Mouse (Mus musculus) bone marrow, adult 2 months (tissue): ENCODE data around the gene Chst13. TPM values are rescaled to one million over a fixed set of nuclear protein-coding genes. Genes with fewer than 3 reads are reported as not detected.

Experiments
- H3K27ac ChIP-seq: fragments of 200-500 bp; 2 replicates; pipeline ENCODE4 v1.5.1; 2012; ENCODE audit warnings: low read depth, mild to moderate bottlenecking, control low read depth, inconsistent platforms, low read length; ENCODE audit not compliant: control insufficient read depth, poor library complexity, insufficient read depth
- H3K4me1 ChIP-seq: fragments of 200-500 bp; 2 replicates; pipeline ENCODE4 v1.6.1; 2011; ENCODE audit warnings: low read length; ENCODE audit not compliant: control insufficient read depth, insufficient read depth
- H3K4me3 ChIP-seq: fragments of 200-500 bp; replicated peaks from 2 replicates; pipeline ENCODE3; 2011; ENCODE audit warnings: mild to moderate bottlenecking, low read depth, low read length, control low read depth; ENCODE audit not compliant: control insufficient read depth
- CTCF ChIP-seq: fragments of 200-500 bp; IDR thresholded peaks from 2 replicates; pipeline ENCODE4 v1.5.1; 2011; ENCODE audit warnings: low read length, control low read depth; ENCODE audit not compliant: control insufficient read depth, insufficient read depth
- POLR2A ChIP-seq: fragments of 200-500 bp; IDR thresholded peaks from 2 replicates; pipeline ENCODE4 v1.6.1; 2011; ENCODE audit warnings: low read depth, mild to moderate bottlenecking, control low read depth, low read length, borderline replicate concordance; ENCODE audit not compliant: control insufficient read depth
- WGBS: fragments of 180-500 bp; shearing (Covaris S2); methylation state at CpG from one replicate; pipeline ENCODE4 v1.1.7; 2018; 5-methylcytosine and 5-hydroxymethylcytosine counted together
- polyA plus RNA-seq: library from polyadenylated mRNA; stranded (reverse); fragments of >200 nt; gene quantifications from 2 replicates; pipeline ENCODE4 v1.2.4, GENCODE M21; 2011; ENCODE audit warnings: low replicate concordance; ENCODE audit not compliant: missing spikeins, insufficient read depth, insufficient read length

Gene Chst13
- polyA plus RNA-seq, 1 experiment = 2.4 TPM

GRCm38 (mm10) chr6:90329953-90330352, 5.0 kb upstream of the Chst13 start:
- H3K27ac ChIP-seq = no peak overlapping the region
- H3K4me1 ChIP-seq = no peaks in the 10 kb centered on the region
- no peak overlapping the region for H3K4me3 ChIP-seq
- WGBS = 15% methylated on average over 1 of the region's 1 CpGs
- TF ChIP-seq CTCF = no peak
- TF ChIP-seq POLR2A = no peak

GRCm38 (mm10) chr6:90327670-90328069, 2.7 kb upstream of the Chst13 start:
- no peaks in the 10 kb centered on the region; the same call in 1 of the 2 replicates for H3K4me1 ChIP-seq
- 14% methylated on average over 6 of the region's 6 CpGs for WGBS
- H3K4me3 ChIP-seq = no peak overlapping the region
- H3K27ac ChIP-seq = no peak overlapping the region
- TF ChIP-seq POLR2A = no peak
- peak; percentile 17; the same call in 1 of the 2 replicates for TF ChIP-seq CTCF

DNA sequence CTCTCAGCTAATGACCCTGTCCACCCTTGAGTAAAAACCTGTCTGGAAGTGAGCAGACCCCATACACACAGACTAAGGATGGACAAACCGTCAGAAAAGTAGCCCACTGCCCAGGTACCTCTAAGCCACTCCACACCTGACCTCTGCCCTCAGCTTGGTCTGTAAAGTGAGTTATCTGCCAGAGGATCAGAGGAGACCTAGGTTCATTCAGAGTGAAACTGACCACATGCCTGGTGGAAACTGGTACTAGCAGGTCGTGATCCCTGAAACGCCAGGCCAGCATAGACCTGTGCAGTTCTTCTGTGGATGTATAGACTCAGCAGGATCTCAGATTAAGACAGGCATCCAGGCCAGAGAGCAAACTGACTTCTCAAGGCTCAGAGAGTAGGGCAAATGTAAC, 522 bp downstream of the Chst13 start:
- WGBS = 55% methylated on average over 3 of the region's 3 CpGs
- TF ChIP-seq CTCF (no peak), POLR2A (no peak)
- peaks cover 2% of the 10 kb centered on the region; the same call in 1 of the 2 replicates for H3K4me1 ChIP-seq
- H3K4me3 ChIP-seq = peak overlapping the region; percentile 55
- H3K27ac ChIP-seq = no peak overlapping the region

- 63% methylated on average over 3 of the region's 3 CpGs for WGBS
- peak overlapping the region; percentile 55 for H3K4me3 ChIP-seq
- TF ChIP-seq CTCF (no peak), POLR2A (no peak)
- H3K4me1 ChIP-seq = peaks cover 2% of the 10 kb centered on the region; the same call in 1 of the 2 replicates
- no peak overlapping the region for H3K27ac ChIP-seq
Measured at GRCm38 (mm10) chr6:90324026-90324425, 959 bp downstream of the Chst13 start.

GRCm38 (mm10) chr6:90321811-90322210, 3.2 kb downstream of the Chst13 start:
- no peak for TF ChIP-seq POLR2A
- no peak for TF ChIP-seq CTCF
- 16% methylated on average over 4 of the region's 4 CpGs for WGBS
- peak overlapping the region; percentile 49 for H3K4me3 ChIP-seq
- peak overlapping the region; percentile 88 for H3K27ac ChIP-seq
- peaks cover 2% of the 10 kb centered on the region; the same call in 1 of the 2 replicates for H3K4me1 ChIP-seq

DNA sequence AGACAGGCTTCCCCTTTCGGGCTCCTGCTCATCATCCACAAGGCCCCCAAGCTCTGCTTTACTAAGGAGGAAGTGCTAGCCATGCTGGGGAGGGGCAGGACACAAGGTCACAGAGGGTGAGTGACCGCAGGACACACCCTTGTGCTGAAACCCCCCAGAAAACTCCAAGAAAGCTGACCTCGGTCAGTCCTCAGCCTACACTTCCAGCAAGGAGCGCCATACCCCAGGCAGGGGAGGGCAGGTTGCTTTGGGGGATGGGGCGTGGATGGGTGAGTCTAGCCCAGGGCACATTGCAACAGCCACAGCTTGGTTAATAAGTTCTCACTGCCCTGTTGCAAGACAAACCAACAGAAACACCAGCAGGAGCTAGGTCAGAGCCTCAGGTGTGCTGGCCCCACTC, 4.6 kb downstream of the Chst13 start:
- H3K4me3 ChIP-seq = no peak overlapping the region
- H3K27ac ChIP-seq = peak overlapping the region; percentile 88
- peaks cover 2% of the 10 kb centered on the region; the same call in 1 of the 2 replicates for H3K4me1 ChIP-seq
- TF ChIP-seq CTCF (no peak), POLR2A (no peak)
- WGBS = 39% methylated on average over 5 of the region's 5 CpGs

DNA sequence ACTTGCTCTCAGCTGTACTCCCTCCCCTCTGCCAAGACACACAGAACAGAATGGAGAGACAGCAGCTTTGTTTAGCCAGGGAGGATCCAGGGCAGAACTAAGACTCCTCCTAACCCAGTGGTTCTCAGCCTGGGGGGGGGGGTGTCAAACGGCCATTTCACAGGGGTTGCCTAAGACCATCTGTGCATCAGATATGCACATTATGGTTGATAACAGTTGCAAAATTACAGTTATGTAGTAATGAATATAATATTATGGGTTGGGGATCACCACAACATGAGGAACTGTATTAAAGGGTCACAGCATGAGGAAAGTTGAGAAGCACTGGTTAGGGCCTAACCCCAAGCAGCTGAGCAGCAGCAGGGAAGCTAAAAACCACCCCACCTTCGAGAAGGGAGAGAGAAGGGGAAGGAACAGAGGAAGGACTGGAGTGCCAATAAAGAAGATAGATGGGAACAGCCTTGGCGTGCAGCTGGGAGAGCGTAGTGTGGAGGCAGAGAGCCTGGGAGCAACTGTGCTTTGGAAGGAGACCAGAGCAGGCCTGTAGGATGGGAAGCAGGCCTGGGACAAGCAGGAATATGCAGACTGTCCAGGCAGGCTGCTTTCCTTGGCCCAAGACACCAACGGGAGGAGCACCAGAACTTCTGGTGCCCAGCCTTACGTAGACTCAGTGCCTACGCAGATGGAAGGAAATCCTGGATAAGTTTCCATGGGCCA, 5.4 kb downstream of the Chst13 start:
- no peak overlapping the region for H3K4me3 ChIP-seq
- TF ChIP-seq POLR2A = no peak
- no peak for TF ChIP-seq CTCF
- H3K27ac ChIP-seq = peak overlapping the region; percentile 88
- peaks cover 2% of the 10 kb centered on the region; the same call in 1 of the 2 replicates for H3K4me1 ChIP-seq
- 45% methylated on average over 7 of the region's 7 CpGs for WGBS

DNA sequence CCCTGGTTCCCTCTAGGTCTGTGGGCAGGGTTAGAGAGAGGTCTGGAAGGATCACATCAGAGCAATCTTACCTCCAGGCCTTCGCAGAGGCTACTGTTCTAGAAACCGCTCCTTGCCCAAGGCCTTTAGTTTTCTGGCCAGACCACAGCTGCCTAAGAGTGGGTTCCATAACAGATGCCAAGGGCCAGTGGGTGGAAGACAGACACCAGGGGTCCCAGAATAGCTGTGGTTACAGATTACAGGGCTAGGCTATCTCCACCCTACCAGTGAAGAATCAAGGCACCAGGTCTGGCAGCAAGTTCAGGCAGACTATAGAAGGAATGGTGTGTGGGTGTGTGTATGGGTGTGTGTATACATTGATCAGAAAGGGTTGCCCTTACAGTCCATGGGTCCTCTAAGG, 6.0 kb downstream of the Chst13 start:
- Histone ChIP-seq H3K4me3 (no peak overlapping the region), H3K4me1 (peaks cover 2% of the 10 kb centered on the region; the same call in 1 of the 2 replicates), H3K27ac (peak overlapping the region; percentile 80)
- 60% methylated on average over 2 of the region's 2 CpGs for WGBS
- TF ChIP-seq POLR2A (no peak), CTCF (no peak)

- TF ChIP-seq CTCF = no peak
- TF ChIP-seq POLR2A = no peak
- Histone ChIP-seq H3K4me3 (no peak overlapping the region), H3K4me1 (peaks cover 2% of the 10 kb centered on the region; the same call in 1 of the 2 replicates), H3K27ac (no peak overlapping the region; the same call in 1 of the 2 replicates)
- 58% methylated on average over 2 of the region's 2 CpGs for WGBS
Measured at GRCm38 (mm10) chr6:90317510-90318258, 7.3 kb downstream of the Chst13 start.
